Mouse (Mus musculus) ES-CJ7 (cell line): Measurements from ENCODE around the gene Nfs1.
"Not testable (repeated sequence)": the region's sequence is repeated elsewhere in the genome, so short reads cannot be mapped to it uniquely, and the experiment has no call there.

Source experiments
- DNase-seq: peaks from one replicate; pipeline ENCODE4 v3.0.0; 2011; ENCODE audit warnings: low read depth, low spot score

Nfs1 gene

DNA sequence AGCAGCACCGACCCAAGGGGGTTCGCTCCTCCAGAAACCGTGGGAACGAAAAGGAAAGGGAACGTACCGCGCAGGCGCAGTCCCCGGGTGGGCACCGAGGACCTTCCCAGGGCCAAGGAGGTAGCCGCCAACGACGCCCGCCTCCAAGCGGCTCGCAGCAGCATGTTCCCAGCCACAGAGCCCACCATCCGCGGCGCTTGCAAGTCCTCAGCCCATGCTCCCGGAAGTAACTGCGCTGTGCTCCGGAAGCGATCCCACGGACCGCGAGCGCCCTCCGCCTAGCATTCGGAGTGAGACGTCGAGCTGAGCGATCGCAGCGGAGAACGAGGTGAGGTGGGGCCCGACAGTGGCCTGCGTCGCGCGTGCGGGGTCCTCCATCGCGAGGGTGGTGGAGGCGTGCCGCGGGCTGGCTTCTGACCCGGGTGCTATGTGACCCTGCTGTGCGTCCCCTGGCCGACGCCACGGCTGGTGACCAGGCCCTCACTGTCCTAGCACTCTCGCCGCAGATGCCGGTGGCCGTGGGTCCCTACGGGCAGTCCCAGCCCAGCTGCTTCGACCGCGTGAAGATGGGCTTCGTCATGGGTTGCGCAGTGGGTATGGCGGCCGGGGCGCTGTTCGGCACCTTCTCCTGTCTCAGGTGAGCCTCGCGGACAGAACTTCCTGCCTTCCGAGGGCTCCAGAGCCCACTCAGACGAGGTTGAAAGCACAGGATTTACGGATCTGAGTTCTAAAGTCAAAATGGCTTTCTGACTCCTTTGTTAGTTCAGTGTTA lies at the start of gene Nfs1, which contains the start of gene Romo1:
Gene Nfs1, minus strand, starts transcription at position 234 of the 772 bp plus-strand sequence.
Gene Romo1, plus strand, starts transcription at position 87 of the 772 bp plus-strand sequence.
- DNase-seq = peak; percentile 95

DNA sequence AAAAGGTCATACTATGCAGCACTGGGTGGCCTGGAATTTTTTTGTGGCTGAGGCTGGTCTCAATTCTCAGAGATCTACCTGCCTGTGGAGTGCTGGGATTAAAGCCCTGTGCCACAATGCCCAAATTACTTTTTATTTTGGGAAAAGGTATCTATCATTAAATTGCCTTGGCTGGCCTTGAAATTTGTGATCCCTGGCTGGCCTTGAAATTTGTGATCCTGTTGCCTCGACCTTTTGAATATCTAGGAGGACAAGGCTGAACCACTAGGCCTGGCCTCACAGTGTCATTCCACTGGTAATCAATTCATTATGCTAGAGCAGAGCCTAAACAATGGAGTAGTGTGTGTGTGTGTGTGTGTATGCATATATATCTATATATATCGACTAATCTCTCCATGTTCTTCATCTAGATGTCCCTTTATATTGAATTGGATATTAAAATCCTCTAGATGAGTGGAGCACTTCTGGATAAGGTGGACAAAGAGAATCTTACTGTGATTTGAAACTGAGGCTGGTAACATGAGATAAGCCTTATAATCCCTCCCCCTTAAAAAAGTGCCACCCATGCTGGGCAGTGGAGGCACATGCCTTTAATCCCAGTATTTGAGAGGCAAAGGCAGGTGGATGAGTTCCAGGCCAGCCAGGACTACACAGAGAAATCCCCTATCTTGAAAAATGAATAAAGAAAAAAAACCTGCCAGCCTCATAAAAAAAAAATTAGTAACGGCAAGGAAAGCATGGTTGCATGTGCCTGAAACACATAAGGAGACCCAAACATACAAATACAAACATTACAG lies 49.3 kb upstream of the Nfs1 start:
- no peak for DNase-seq

DNA sequence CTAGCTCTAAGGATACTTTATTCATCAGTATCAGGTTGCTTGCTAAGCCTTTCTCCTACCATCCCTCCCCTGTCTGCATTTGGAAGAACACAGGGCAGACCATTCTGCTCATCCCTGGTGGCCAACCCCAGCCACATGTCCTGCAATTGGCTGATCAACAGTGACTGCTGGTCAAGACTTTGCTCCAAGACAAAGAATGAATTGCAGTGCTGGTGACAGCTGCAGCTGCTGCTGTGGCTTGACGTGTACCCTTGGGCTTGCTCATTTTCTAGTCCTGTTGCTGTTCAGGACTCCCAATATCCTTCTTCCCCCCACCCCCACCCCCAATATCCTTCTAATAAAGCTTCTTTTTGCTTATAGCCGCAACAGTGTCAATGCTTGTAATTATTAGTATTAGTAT lies 48.1 kb upstream of the Nfs1 start:
- DNase-seq = no peak

DNA sequence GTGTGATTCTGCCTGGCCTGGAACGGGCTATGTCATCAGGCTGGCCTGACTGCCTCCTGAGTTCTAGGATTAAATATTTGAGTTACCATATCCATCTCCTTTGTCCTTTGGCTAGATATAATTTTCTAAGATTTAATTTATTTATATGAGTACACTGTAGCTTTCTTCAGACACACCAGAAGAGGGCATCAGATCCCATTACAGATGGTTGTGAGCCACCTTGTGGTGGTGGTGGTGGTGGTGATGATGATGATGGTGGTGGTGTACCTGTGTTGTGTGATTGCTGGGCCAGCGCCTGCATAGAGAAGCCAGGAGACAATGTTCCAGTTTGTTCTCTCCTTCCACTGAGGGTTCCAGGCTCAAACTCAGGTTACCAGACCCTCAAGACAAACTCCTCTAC lies 47.6 kb upstream of the Nfs1 start:
- no peak for DNase-seq

DNA sequence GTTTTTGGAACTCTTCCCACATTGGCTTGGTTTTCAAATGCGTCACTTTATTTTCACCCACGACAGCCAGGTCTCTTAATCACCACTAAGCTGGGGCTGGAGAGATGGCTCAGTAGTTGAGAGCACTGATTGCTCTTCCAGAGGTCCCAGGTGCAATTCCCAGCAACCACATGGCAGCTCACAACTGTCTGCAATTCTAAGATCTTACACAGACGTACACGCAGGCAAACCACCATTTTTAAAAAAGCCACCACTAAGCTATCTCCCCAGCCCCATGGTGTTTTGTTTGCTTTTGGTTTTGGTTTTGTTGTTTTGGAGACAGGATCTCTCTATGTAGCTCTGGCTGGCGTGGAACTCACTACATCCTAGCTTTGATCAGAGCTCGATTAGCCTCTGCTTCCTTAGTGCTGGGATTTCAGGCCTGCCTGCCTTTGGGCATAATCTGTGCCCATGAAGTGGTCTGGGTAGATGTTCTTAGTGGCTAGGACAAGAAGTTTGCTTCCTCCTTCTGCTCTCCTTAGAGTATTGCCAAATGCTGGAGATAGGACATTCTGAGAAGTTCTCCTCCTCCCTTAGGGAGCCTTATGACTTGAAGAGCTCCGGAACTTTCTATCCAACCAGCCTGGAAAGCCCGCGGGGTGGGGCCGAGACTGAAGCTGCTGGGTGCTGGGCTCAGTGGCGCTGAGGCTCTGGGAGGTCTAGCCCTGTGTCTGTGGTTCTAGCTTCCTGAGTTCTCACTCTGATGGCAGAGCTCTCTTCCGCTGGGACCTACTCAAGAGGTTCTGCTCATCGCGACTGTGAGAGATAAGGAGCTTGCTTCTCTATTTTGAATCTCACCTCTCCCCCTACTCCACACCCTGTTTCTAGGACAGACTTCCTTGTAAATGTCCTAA lies 46.3 kb upstream of the Nfs1 start:
- DNase-seq = no peak

DNA sequence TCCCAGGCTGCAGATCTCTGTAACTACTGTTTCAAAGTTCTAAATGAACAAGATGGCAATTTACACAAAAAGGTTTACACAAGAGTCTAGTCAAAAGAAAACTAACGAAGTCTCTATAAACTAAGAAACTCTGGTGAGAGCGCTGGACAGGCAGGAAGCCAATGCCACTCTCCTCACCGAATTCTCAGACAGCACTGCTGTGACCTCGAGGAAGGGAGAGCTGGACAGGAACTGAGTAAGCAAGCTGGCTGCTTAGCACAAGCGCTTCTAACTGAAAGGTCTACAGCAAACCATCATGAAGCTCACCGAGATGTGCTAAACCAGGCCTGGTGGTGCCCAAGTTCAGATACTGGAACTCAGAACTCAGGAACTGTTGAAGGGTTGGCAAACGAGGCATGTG lies 45.3 kb upstream of the Nfs1 start:
- DNase-seq = not testable (repeated sequence)

DNA sequence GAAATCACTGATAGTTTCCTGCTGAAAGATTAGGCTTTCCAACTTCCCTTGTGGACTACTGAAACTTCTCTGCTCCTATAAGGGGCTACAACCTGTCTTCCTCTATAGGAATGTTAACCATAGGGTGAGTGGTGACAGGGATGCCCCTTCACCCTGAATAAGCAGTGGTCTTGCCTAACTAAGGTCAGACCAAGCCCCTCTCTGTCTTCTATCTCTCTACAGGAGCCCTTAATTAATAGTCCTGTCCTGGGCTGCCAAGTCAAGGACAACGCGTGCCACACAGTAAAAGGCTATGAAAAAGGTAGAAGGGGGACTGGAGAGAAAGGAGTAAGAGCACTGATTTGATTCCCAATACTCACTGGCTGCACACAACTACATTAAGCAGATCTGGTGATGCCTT lies 37.6 kb upstream of the Nfs1 start:
- no peak for DNase-seq

DNA sequence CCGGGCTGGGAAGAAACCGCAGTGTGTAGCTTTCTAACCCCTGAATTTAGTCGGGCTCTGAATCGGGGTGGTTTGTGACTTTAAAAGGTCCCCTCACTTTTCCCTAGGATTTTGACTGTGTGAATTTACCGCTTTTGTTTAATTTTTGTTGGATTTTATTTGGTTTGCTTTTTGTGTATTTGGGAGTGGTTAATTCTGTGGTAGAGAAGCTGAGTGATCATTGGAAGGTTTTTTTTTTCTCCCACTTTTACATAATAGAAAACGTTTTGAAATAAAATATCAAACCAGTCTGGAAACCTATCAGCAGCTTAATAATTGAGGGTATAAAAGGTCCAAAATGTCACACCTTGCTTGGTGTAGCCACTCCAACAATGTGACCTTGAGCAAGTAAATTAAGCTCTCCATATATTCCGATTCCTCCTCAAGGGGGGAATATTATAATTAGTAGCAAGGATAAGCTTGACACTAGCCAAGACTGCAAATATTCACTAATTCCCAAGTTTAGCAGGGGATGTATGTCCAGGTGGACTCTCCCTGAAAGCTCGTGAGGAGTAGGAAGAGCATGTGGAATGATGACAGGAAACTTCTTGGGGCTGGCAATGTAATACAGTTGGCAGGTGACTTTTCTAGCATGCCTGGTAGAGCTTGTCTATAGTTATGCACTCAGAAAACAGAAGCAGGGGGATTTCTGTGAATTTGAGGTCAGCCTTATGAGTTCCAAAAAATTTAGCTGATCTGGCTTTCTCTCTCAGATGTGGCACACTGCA lies 37.0 kb upstream of the Nfs1 start:
- DNase-seq = no peak

DNA sequence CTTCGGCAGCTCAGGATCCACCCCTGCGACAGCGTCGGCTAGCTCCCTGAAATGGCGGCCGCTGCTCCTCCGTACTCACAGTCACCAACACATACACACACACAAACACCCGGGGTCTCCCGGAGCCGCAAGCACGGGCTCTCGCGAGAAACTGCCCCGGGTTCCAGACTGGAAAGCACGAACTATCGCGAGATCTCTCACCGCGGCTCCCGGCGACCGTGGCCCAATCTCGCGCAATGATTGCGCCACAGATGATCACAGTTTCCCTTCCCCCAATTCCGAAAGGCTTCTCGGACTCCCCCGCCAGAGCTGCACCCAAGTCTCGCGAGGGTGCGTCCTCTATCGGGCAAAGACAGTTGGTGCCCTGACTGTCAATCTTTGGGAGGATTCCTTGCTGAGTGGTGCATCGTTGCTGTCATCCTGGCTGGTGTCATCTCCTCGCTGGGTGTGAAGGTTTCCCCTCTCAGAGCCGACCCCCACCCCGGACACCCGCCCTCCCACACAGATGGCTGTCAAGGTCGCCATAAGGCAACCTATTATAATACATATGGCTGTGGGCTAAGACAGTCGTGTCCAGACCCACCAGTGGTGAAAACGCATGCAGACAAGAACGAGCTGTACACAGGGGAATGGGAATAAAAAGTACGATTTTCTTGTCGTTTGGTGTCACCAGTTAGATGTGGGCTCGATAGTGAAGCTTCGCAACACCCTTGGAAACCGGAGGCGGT lies 36.3 kb upstream of the Nfs1 start, which contains the start of gene Rbm39:
Gene Rbm39, minus strand, starts transcription at position 145 of the 728 bp plus-strand sequence.
- peak; percentile 100 for DNase-seq

DNA sequence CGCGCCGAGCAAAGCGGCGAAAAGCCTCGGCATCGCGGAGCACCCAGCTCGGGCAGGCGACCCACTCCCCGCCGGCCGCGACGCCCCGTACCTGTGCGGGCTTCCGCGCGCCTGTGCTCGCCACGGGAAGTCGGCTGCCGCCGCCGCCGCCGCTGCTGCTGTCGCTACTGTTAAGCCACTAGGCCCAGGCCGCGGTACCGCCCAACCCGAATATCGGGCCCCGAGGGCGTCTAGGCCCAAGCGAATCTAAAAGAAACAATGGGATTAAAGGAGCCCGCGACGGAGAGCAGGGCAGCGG lies 35.8 kb upstream of the Nfs1 start:
- DNase-seq = no peak

DNA sequence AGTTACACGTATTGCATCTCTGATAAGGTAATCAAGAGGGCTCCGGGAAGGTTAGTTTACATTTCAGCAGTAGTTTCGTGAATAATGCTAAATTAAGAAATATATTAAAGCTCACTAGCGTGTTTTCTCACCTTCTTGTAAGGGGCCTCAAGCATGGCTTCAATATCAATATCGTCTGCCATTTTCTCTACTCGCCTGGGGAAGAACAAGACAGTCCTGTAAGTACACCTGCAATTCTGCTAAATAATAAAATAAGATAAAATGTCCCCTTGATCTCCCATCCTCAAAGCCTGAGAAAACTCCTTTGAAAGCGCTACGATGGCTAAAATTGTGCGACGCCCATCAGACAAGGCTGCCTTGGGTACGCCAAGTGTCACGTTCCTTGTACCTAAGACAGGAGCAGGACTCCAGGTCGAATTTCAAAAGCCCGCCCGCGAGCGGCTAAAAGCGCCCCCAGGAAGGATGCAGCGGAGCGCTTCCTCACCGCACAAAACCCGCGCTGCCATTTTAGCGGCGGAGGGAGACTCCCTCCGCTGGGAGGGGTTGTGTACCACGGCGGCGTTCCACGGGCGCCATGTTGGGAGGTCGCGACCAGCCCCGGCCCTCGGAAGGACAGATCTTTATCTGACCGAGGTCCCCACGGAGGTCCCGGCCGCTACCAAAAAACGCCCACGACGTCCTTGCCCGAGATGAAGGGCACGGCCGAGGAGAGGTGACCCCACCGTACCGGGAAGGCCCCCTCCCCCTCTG lies 35.2 kb upstream of the Nfs1 start:
- peak; percentile 55 for DNase-seq

DNA sequence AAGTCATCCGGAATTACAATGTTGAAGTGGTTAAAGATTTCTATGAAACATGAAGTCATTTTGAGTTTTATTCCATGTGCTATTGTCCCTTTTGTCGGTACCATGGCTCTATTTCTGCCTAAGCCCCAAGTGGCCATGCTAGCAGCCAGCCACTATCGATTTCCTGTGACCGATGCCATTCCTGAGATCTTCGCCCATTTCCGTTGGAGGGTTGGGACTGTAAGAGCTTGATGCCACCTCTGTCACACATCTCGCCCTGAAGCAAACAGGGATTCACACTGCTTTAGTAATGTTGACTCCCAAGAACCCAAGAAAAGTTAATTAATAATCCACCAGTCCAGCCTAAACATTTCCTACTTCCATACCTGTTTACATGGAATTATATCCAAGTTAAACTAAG lies 33.7 kb upstream of the Nfs1 start:
- DNase-seq = peak; percentile 35

DNA sequence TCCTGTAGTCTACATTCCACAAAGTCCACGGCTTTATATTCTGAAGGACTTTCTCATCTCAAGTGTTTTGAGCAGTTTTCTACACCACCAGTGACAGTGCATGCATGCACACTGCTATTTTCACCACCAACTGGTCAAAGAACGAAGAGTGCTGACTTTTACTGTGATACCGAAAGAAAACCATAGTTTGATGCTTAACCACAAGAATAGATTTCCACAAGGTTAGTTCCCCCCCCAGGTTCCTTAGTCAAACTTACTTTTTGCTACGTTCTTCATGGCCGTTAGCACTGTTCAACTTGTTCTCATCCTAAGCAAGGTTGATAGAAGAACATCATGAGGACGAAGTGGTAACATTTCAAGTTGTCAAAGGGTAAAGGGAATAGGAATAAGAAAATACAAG lies 33.1 kb upstream of the Nfs1 start:
- DNase-seq = no peak

DNA sequence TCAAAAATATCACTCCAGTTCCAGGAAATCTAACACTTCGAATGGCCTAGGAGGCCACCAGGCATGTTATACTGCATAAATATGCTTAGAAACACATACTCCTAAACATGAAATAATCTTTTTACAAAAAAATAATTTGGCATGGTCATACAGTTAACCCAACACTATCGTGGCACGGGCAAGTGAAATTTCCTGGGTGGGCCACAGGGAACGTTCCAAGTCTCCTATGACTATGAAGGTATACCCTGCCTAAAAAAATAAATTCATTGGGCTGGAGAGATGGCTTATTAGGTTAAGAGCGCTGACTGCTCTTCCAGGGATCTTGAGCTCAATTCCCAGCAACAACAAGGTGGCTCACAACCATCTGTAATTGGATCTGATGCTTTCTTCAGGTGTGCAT lies 22.6 kb upstream of the Nfs1 start:
- DNase-seq = no peak

DNA sequence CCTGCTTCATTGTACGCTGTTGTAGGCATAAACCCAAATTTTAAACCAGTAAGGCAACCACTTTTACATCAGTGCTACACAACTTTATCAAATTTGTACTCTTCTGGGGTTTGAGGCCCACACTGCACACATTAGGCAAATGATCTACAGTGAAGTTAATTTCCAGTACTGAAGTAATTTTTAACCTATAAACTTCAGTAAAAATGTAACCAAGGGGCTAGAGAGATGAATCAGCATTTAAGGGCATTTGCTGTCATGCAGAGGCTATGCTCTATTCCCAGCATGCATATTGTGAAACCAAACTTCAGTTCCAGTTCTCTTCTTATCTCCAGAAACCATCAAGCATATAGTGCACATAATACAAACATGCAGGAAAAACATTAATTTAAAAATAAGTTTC lies 21.5 kb upstream of the Nfs1 start:
- DNase-seq = no peak

DNA sequence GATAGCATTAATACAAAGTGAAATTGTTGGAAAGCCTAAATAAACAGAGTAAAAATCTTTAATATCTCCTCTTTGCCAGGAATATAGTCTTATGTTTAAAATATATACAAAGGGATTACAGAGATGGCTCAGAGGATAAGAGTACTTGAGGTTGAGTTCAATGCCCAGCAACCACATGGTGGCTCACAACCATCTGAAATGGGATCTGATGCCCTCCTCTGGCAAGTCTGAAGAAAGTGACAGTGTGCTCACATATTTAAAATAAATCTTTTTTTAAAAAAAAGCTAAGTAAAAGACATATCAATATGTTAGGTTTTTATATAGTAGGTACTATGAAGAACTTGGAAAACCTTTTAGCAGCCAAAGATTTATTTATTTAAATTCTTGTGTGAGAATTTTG lies 7.6 kb upstream of the Nfs1 start:
- no peak for DNase-seq

DNA sequence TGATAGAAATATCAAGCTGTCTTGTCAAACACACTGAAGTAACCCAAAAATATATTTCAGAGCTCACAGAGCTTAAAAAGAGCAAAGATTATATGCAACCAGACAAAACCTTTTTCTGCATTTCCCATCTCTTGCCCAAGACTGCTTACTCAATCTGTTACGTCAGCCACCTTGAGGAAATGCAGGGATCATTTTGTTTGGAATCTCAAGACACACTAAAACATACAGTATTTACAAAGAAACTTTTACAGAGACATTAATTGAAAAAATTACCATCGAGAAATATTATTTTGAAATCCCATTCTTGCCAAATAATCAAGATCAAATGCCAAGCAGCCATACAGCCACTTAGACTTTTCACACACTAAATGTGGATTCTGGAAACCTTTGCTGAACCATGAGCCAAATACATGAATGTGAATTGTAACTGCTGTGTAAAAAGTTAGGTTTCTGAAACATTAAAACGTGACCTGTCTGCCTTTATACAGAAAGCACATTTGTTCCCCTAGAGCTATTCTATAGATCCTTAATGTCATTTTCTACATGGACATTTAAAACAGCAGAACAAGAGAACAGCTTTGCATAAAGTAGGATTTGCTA lies 3.4 kb upstream of the Nfs1 start:
- no peak for DNase-seq

DNA sequence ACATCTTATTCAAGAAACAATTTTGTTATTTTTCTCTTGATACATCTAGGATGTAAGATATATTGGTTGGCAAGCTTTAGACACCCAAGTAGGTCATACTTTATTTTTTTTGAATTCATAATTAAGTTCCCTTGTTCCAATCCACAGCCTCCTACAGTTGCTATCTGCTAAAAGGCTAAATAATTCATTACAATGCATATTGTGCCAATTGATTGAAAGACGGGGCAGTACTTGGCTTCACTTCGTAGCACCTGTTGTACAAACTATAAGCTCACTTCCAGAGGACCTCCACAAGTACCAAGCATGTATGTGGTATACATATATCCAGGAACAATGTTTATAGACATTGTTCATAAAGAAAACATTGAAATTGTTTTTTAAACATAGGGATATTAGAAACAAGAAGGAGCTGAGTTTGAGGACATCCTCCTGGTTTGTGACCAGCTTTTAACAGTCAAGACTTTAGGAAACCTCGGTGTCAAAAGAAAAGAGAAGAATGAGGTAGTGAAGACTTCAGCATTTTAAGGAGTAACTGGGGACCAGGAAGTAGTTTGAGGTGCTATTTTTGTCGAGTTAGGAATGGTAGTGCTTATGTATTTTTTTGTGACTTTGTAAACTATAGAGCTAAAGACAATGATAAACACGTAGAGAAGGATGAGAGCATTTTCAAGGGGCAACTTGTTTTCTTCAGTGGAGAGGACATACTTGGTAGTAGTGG lies 2.4 kb upstream of the Nfs1 start:
- no peak for DNase-seq
